Mouse (Mus musculus): ENCODE measurements around the gene Mapk1.

GRCm38 (mm10) chr16:17015853-17016230, 32.7 kb downstream of the Mapk1 start:
- TF ChIP-seq CTCF (IDR thresholded peaks at IDR 0.05; ENCODE audit: insufficient read depth, low read depth, low read length) = no peak
- TF ChIP-seq POLR2A (IDR thresholded peaks at IDR 0.05; ENCODE audit: insufficient read depth, low read depth, low read length) = no peak

Data from olfactory bulb, adult 2 months (tissue).